Mouse (Mus musculus): Measurements from ENCODE around the gene Adgrb2. TPM values are rescaled to one million over a fixed set of nuclear protein-coding genes. Genes with fewer than 3 reads are reported as not detected.

Gene Adgrb2
- under 1 TPM; 0.48 to 0.59 TPM for total RNA-seq (2021)
- long read RNA-seq, experiment 1, partial matches to known transcripts: 1 of 3 reads
- long read RNA-seq, experiment 1, other reads (novel, unspliced or antisense): 2 of 3 reads
- long read RNA-seq, experiment 2: 0 reads

- intact Hi-C loops (cut with DNase I): loop anchor here (5.0 kb wide), 1 partner anchor 282 kb away; no protein-coding TSS in a partner anchor
- no peak within 1 kb of the TSS for H3K27ac ChIP-seq
- peak; percentile 59 for DNase-seq
- TF ChIP-seq CTCF (IDR thresholded peaks at IDR 0.05): no peak
- H3K4me3 ChIP-seq: peak within 1 kb of the TSS; percentile 83
These were observed at the start of gene Adgrb2 for GRCm38 (mm10) chr4:129984421-129985061. Gene Adgrb2, plus strand, starts transcription at chr4:129984870.

- intact Hi-C loops (cut with DNase I): no loop called here
- DNase-seq: peak; percentile 69
- no peak overlapping the region for H3K27ac ChIP-seq
- TF ChIP-seq CTCF (IDR thresholded peaks at IDR 0.05): no peak
- H3K4me3 ChIP-seq: no peak overlapping the region
These were observed 33.3 kb upstream of the Adgrb2 start for GRCm38 (mm10) chr4:129951359-129951821.

GRCm38 (mm10) chr4:129952241-129952810 lies 32.3 kb upstream of the Adgrb2 start:
- TF ChIP-seq CTCF (IDR thresholded peaks at IDR 0.05): no peak
- no peak overlapping the region for H3K27ac ChIP-seq
- no peak for DNase-seq
- intact Hi-C loops (cut with DNase I): no loop called here
- H3K4me3 ChIP-seq: no peak overlapping the region

GRCm38 (mm10) chr4:129954527-129954926 lies 30.1 kb upstream of the Adgrb2 start:
- intact Hi-C loops (cut with DNase I): no loop called here
- Histone ChIP-seq H3K4me3 (no peak overlapping the region), H3K27ac (no peak overlapping the region)
- no peak for DNase-seq
- no peak for TF ChIP-seq CTCF (IDR thresholded peaks at IDR 0.05)

GRCm38 (mm10) chr4:129960180-129960944 lies 24.3 kb upstream of the Adgrb2 start:
- intact Hi-C loops (cut with DNase I): loop anchor here (5.0 kb wide), 1 partner anchor 77 kb away; no protein-coding TSS in a partner anchor
- DNase-seq: peak; percentile 62
- no peak for TF ChIP-seq CTCF (IDR thresholded peaks at IDR 0.05)
- Histone ChIP-seq H3K4me3 (peak overlapping the region; percentile 69), H3K27ac (no peak overlapping the region)

GRCm38 (mm10) chr4:129965294-129965693 lies 19.4 kb upstream of the Adgrb2 start:
- Histone ChIP-seq H3K4me3 (no peak overlapping the region), H3K27ac (no peak overlapping the region)
- TF ChIP-seq CTCF (IDR thresholded peaks at IDR 0.05): no peak
- intact Hi-C loops (cut with DNase I): no loop called here
- no peak for DNase-seq

- no peak for DNase-seq
- no peak overlapping the region for H3K27ac ChIP-seq
- TF ChIP-seq CTCF (IDR thresholded peaks at IDR 0.05): no peak
- intact Hi-C loops (cut with DNase I): no loop called here
- H3K4me3 ChIP-seq: no peak overlapping the region
These were observed 18.5 kb upstream of the Adgrb2 start for GRCm38 (mm10) chr4:129966201-129966600.

- H3K4me3 ChIP-seq: no peak overlapping the region
- intact Hi-C loops (cut with DNase I): no loop called here
- no peak for TF ChIP-seq CTCF (IDR thresholded peaks at IDR 0.05)
- H3K27ac ChIP-seq: no peak overlapping the region
- DNase-seq: no peak
These were observed 17.4 kb upstream of the Adgrb2 start for GRCm38 (mm10) chr4:129967024-129968014.

- H3K27ac ChIP-seq: no peak overlapping the region
- TF ChIP-seq CTCF (IDR thresholded peaks at IDR 0.05): no peak
- no peak for DNase-seq
- intact Hi-C loops (cut with DNase I): no loop called here
- no peak overlapping the region for H3K4me3 ChIP-seq
These were observed 14.5 kb upstream of the Adgrb2 start for GRCm38 (mm10) chr4:129970168-129970567.

GRCm38 (mm10) chr4:129970861-129971260 lies 13.8 kb upstream of the Adgrb2 start:
- no peak overlapping the region for H3K27ac ChIP-seq
- no peak for DNase-seq
- no peak overlapping the region for H3K4me3 ChIP-seq
- TF ChIP-seq CTCF (IDR thresholded peaks at IDR 0.05): no peak
- intact Hi-C loops (cut with DNase I): no loop called here

- DNase-seq: no peak
- no peak for TF ChIP-seq CTCF (IDR thresholded peaks at IDR 0.05)
- H3K4me3 ChIP-seq: no peak overlapping the region
These were observed 12.7 kb upstream of the Adgrb2 start for GRCm38 (mm10) chr4:129971989-129972388.

GRCm38 (mm10) chr4:129974285-129974684 lies 10.4 kb upstream of the Adgrb2 start:
- no peak for DNase-seq
- TF ChIP-seq CTCF (IDR thresholded peaks at IDR 0.05): no peak
- intact Hi-C loops (cut with DNase I): no loop called here
- H3K4me3 ChIP-seq: no peak overlapping the region
- no peak overlapping the region for H3K27ac ChIP-seq

More at GRCm38 (mm10) chr4:129971989-129972388, 12.7 kb upstream of the Adgrb2 start:
- intact Hi-C loops (cut with DNase I): no loop called here
- no peak overlapping the region for H3K27ac ChIP-seq

All from gastrocnemius, adult 2 months (tissue).